Mouse (Mus musculus): ENCODE results near the gene Crlf1. TPM values are rescaled to one million over a fixed set of nuclear protein-coding genes. Genes with fewer than 3 reads are reported as not detected.

Crlf1 gene
- polyA plus RNA-seq, 1 experiment from 2014 or later = 5.8 TPM

- Histone ChIP-seq H3K27me3 (ENCODE audit: control insufficient read depth, insufficient read depth, low read length) (peaks cover 40% of the 10 kb centered on the region), H3K4me2 (replicated peaks; ENCODE audit: low read depth) (no peak overlapping the region), H3K4me3 (ENCODE audit: low read depth, low read length) (no peak overlapping the region), H3K27ac (replicated peaks) (no peak overlapping the region), H3K9ac (ENCODE audit: low read length) (no peak overlapping the region), H3K9me3 (ENCODE audit: control insufficient read depth, low read length) (no peaks in the 10 kb centered on the region), H3K36me3 (ENCODE audit: control insufficient read depth, insufficient read depth, low read length) (no peaks in the 10 kb centered on the region), H3K4me1 (replicated peaks; ENCODE audit: control insufficient read depth, insufficient read depth) (no peaks in the 10 kb centered on the region)
- no peak for DNase-seq (ENCODE audit: low spot score)
- WGBS = 18% methylated on average over 21 of the region's 21 CpGs
- no peak for TF ChIP-seq CTCF (IDR thresholded peaks at IDR 0.05; ENCODE audit: low read depth)
- TF ChIP-seq EP300 (optimal IDR thresholded peaks at IDR 0.05) = no peak
- ATAC-seq (ENCODE audit: low FRiP score, low TSS enrichment) = no peak
Measured at GRCm38 (mm10) chr8:70495001-70495770, 2.2 kb downstream of the Crlf1 start.

- H3K27ac ChIP-seq (replicated peaks) = no peak overlapping the region
- DNase-seq (ENCODE audit: low spot score) (no peak), ATAC-seq (ENCODE audit: low FRiP score, low TSS enrichment) (no peak)
- WGBS = 33% methylated on average over 12 of the region's 12 CpGs
- peaks cover 40% of the 10 kb centered on the region for H3K27me3 ChIP-seq (ENCODE audit: control insufficient read depth, insufficient read depth, low read length)
- no peaks in the 10 kb centered on the region for H3K9me3 ChIP-seq (ENCODE audit: control insufficient read depth, low read length)
- H3K9ac ChIP-seq (ENCODE audit: low read length) = no peak overlapping the region
- no peak overlapping the region for H3K4me2 ChIP-seq (replicated peaks; ENCODE audit: low read depth)
- H3K36me3 ChIP-seq (ENCODE audit: control insufficient read depth, insufficient read depth, low read length) = no peaks in the 10 kb centered on the region
- H3K4me1 ChIP-seq (replicated peaks; ENCODE audit: control insufficient read depth, insufficient read depth) = no peaks in the 10 kb centered on the region
- no peak for TF ChIP-seq CTCF (IDR thresholded peaks at IDR 0.05; ENCODE audit: low read depth)
- no peak for TF ChIP-seq EP300 (optimal IDR thresholded peaks at IDR 0.05)
- no peak overlapping the region for H3K4me3 ChIP-seq (ENCODE audit: low read depth, low read length)
Measured at GRCm38 (mm10) chr8:70495771-70496062, 2.8 kb downstream of the Crlf1 start.

GRCm38 (mm10) chr8:70500386-70501301 lies 7.7 kb downstream of the Crlf1 start:
- H3K4me3 ChIP-seq (ENCODE audit: low read depth, low read length) = peak overlapping the region; percentile 2; the same call in 1 of the 2 replicates
- peaks cover 8% of the 10 kb centered on the region; the same call in 1 of the 2 replicates for H3K27me3 ChIP-seq (ENCODE audit: control insufficient read depth, insufficient read depth, low read length)
- no peak overlapping the region for H3K9ac ChIP-seq (ENCODE audit: low read length)
- H3K27ac ChIP-seq (replicated peaks) = no peak overlapping the region
- no peak for TF ChIP-seq EP300 (optimal IDR thresholded peaks at IDR 0.05)
- TF ChIP-seq CTCF (IDR thresholded peaks at IDR 0.05; ENCODE audit: low read depth) = no peak
- no peaks in the 10 kb centered on the region for H3K36me3 ChIP-seq (ENCODE audit: control insufficient read depth, insufficient read depth, low read length)
- 14% methylated on average over 39 of the region's 39 CpGs for WGBS
- peak; percentile 7; the same call in 1 of the 2 replicates for ATAC-seq (ENCODE audit: low FRiP score, low TSS enrichment)
- H3K4me2 ChIP-seq (replicated peaks; ENCODE audit: low read depth) = peak overlapping the region; percentile 8; the same call in 1 of the 2 replicates
- H3K4me1 ChIP-seq (replicated peaks; ENCODE audit: control insufficient read depth, insufficient read depth) = peaks cover 1% of the 10 kb centered on the region
- peak; percentile 74 for DNase-seq (ENCODE audit: low spot score)
- no peaks in the 10 kb centered on the region for H3K9me3 ChIP-seq (ENCODE audit: control insufficient read depth, low read length)

- Histone ChIP-seq H3K36me3 (ENCODE audit: control insufficient read depth, insufficient read depth, low read length) (peaks cover 2% of the 10 kb centered on the region; the same call in 1 of the 2 replicates), H3K4me3 (ENCODE audit: low read depth, low read length) (no peak overlapping the region), H3K4me2 (replicated peaks; ENCODE audit: low read depth) (no peak overlapping the region), H3K9me3 (ENCODE audit: control insufficient read depth, low read length) (no peaks in the 10 kb centered on the region), H3K9ac (ENCODE audit: low read length) (0 out of 2 replicates have a peak overlapping the region, but pooled peaks have one; percentile 23), H3K27ac (replicated peaks) (no peak overlapping the region), H3K27me3 (ENCODE audit: control insufficient read depth, insufficient read depth, low read length) (peaks cover 4% of the 10 kb centered on the region; the same call in 1 of the 2 replicates), H3K4me1 (replicated peaks; ENCODE audit: control insufficient read depth, insufficient read depth) (peaks cover 3% of the 10 kb centered on the region)
- TF ChIP-seq CTCF (IDR thresholded peaks at IDR 0.05; ENCODE audit: low read depth) (no peak), EP300 (optimal IDR thresholded peaks at IDR 0.05) (no peak)
- ATAC-seq (ENCODE audit: low FRiP score, low TSS enrichment) (no peak), DNase-seq (ENCODE audit: low spot score) (peak; percentile 56)
- 18% methylated on average over 23 of the region's 23 CpGs for WGBS
Measured at GRCm38 (mm10) chr8:70501820-70502529, 9.0 kb downstream of the Crlf1 start.

GRCm38 (mm10) chr8:70502540-70502939 lies 9.6 kb downstream of the Crlf1 start:
- no peak overlapping the region for H3K4me2 ChIP-seq (replicated peaks; ENCODE audit: low read depth)
- peaks cover 4% of the 10 kb centered on the region; the same call in 1 of the 2 replicates for H3K27me3 ChIP-seq (ENCODE audit: control insufficient read depth, insufficient read depth, low read length)
- no peak overlapping the region for H3K27ac ChIP-seq (replicated peaks)
- DNase-seq (ENCODE audit: low spot score) = no peak
- peaks cover 5% of the 10 kb centered on the region; the same call in 1 of the 2 replicates for H3K36me3 ChIP-seq (ENCODE audit: control insufficient read depth, insufficient read depth, low read length)
- H3K9me3 ChIP-seq (ENCODE audit: control insufficient read depth, low read length) = no peaks in the 10 kb centered on the region
- H3K4me1 ChIP-seq (replicated peaks; ENCODE audit: control insufficient read depth, insufficient read depth) = peaks cover 3% of the 10 kb centered on the region
- TF ChIP-seq CTCF (IDR thresholded peaks at IDR 0.05; ENCODE audit: low read depth) (no peak), EP300 (optimal IDR thresholded peaks at IDR 0.05) (no peak)
- 48% methylated on average over 12 of the region's 12 CpGs for WGBS
- no peak overlapping the region for H3K4me3 ChIP-seq (ENCODE audit: low read depth, low read length)
- ATAC-seq (ENCODE audit: low FRiP score, low TSS enrichment) = no peak
- H3K9ac ChIP-seq (ENCODE audit: low read length) = no peak overlapping the region
